In genomic region chr7:57050906-57051635, GRCm38 (mm10) we compare ENCODE assay signal across 22 mouse cellular contexts.
A peak's percentile ranks its signal among the peaks of the same experiment; 100 is the strongest.
DNase-seq lines count a peak whose midpoint lies in the region; ATAC-seq and TF ChIP-seq lines count a peak whose summit lies in the region.
"Had no signal": no experiment of that assay in that cellular context is flagged by ENCODE, and none has a peak within 500 bp of the region (broad histone marks: within the 10 kb centered on the region; RNA-seq: fewer than 3 reads in every experiment).

No protein-coding gene starts in this region.

- peaks cover 3% of the 10 kb centered on the region; the same call in 1 of the 2 replicates for H3K4me1 ChIP-seq in hindbrain, embryonic 13.5 days (replicated peaks)
- no peaks in the 10 kb centered on the region for H3K4me1 ChIP-seq in hindbrain, embryonic 12.5 days
- H3K4me1 ChIP-seq in forebrain, embryonic 16.5 days (replicated peaks; ENCODE audit: control insufficient read depth, insufficient read depth, low read length): 0 out of 2 replicates have a peak, but pooled peaks cover 3% of the 10 kb centered on the region
- H3K4me1 ChIP-seq in midbrain, embryonic 16.5 days (ENCODE audit: control insufficient read depth, insufficient read depth, low read length): peaks cover 3% of the 10 kb centered on the region; the same call in 1 of the 2 replicates
- H3K4me1 ChIP-seq: limb, embryonic 10.5 days; megakaryocyte, embryonic 14.5 days had no signal

- TF ChIP-seq CTCF in brain, embryonic 14.5 days (IDR thresholded peaks at IDR 0.05; ENCODE audit: borderline replicate concordance, extremely low read depth, insufficient read depth, insufficient read length): no peak
- no peak for TF ChIP-seq CTCF in left cerebral cortex, adult 2 months (IDR thresholded peaks at IDR 0.05)

- WGBS in hindbrain, embryonic 13.5 days: 58% methylated on average over 1 of the region's 1 CpGs
- 65% methylated on average over 1 of the region's 1 CpGs for WGBS in hindbrain, embryonic 12.5 days
- 41% methylated on average over 1 of the region's 1 CpGs for WGBS in forebrain, embryonic 16.5 days
- 46% methylated on average over 1 of the region's 1 CpGs for WGBS in midbrain, embryonic 16.5 days

- TF ChIP-seq POLR2A in brain, embryonic 14.5 days (IDR thresholded peaks at IDR 0.05; ENCODE audit: borderline replicate concordance, extremely low read depth, insufficient read depth, insufficient read length, poor library complexity, severe bottlenecking): no peak

- no peaks in the 10 kb centered on the region for H3K27me3 ChIP-seq in hindbrain, embryonic 13.5 days
- H3K27me3 ChIP-seq in hindbrain, embryonic 12.5 days: no peaks in the 10 kb centered on the region
- no peaks in the 10 kb centered on the region for H3K27me3 ChIP-seq in forebrain, embryonic 16.5 days (replicated peaks; ENCODE audit: control insufficient read depth, insufficient read depth, low read length)
- no peaks in the 10 kb centered on the region for H3K27me3 ChIP-seq in midbrain, embryonic 16.5 days (ENCODE audit: control insufficient read depth, insufficient read depth, low read depth, low read length)
- H3K27me3 ChIP-seq: megakaryocyte, embryonic 14.5 days had no signal

- no peak overlapping the region for H3K4me2 ChIP-seq in hindbrain, embryonic 13.5 days
- H3K4me2 ChIP-seq in hindbrain, embryonic 12.5 days (replicated peaks): no peak overlapping the region
- no peak overlapping the region for H3K4me2 ChIP-seq in forebrain, embryonic 16.5 days (ENCODE audit: low read length)
- no peak overlapping the region for H3K4me2 ChIP-seq in midbrain, embryonic 16.5 days (ENCODE audit: low read length)

- no peak overlapping the region for H3K9ac ChIP-seq in hindbrain, embryonic 13.5 days
- no peak overlapping the region for H3K9ac ChIP-seq in hindbrain, embryonic 12.5 days
- no peak overlapping the region for H3K9ac ChIP-seq in forebrain, embryonic 16.5 days (replicated peaks; ENCODE audit: low read depth, low read length)
- H3K9ac ChIP-seq in midbrain, embryonic 16.5 days (ENCODE audit: low read depth, low read length): no peak overlapping the region
- H3K9ac ChIP-seq: liver, postnatal 0 days had no signal

- intact Hi-C loops in left cerebral cortex, adult 2 months (cut with DNase I): no loop called here
- intact Hi-C loops in left cerebral cortex, postnatal 4 days (cut with DNase I): no loop called here

- H3K36me3 ChIP-seq in hindbrain, embryonic 13.5 days: no peaks in the 10 kb centered on the region
- no peaks in the 10 kb centered on the region for H3K36me3 ChIP-seq in hindbrain, embryonic 12.5 days
- H3K36me3 ChIP-seq in forebrain, embryonic 16.5 days (ENCODE audit: control insufficient read depth, insufficient read depth): no peaks in the 10 kb centered on the region
- no peaks in the 10 kb centered on the region for H3K36me3 ChIP-seq in midbrain, embryonic 16.5 days (ENCODE audit: control insufficient read depth, insufficient read depth, low read length)
- H3K36me3 ChIP-seq: limb, embryonic 10.5 days had no signal

- no peak overlapping the region for H3K4me3 ChIP-seq in hindbrain, embryonic 13.5 days
- H3K4me3 ChIP-seq in hindbrain, embryonic 12.5 days: no peak overlapping the region
- H3K4me3 ChIP-seq in forebrain, embryonic 16.5 days (replicated peaks; ENCODE audit: low read length): no peak overlapping the region
- H3K4me3 ChIP-seq in midbrain, embryonic 16.5 days (ENCODE audit: low read depth, low read length): no peak overlapping the region
- no peak overlapping the region for H3K4me3 ChIP-seq in left cerebral cortex, adult 2 months
- H3K4me3 ChIP-seq: layer of hippocampus, adult 2 months; limb, embryonic 10.5 days; megakaryocyte, embryonic 14.5 days had no signal

- DNase-seq in brain, embryonic 14.5 days (ENCODE audit: low read depth): peak; percentile 66
- DNase-seq in left cerebral cortex, adult 2 months (ENCODE audit: extremely low spot score in 1 of 2, low spot score in 2 of 2): no peak
- no peak for DNase-seq in left cerebral cortex, postnatal 4 days
- DNase-seq in cerebellum, postnatal 14 days: no peak
- DNase-seq: adrenal gland, postnatal 36 days; B cell, adult 2 months; cerebellum, adult 9-11 months; embryo, embryonic 11 days; kidney, postnatal 10 days; liver, postnatal 0 days; lung, postnatal 10 days; retina, postnatal 1 day; right cerebral cortex, postnatal 4 days; thymus, postnatal 14 days had no signal

- H3K27ac ChIP-seq in hindbrain, embryonic 13.5 days: no peak overlapping the region
- H3K27ac ChIP-seq in hindbrain, embryonic 12.5 days: no peak overlapping the region
- no peak overlapping the region for H3K27ac ChIP-seq in forebrain, embryonic 16.5 days (ENCODE audit: low read length)
- peak overlapping the region; percentile 68; the same call in 1 of the 2 replicates for H3K27ac ChIP-seq in midbrain, embryonic 16.5 days (ENCODE audit: low read length)
- no peak overlapping the region for H3K27ac ChIP-seq in left cerebral cortex, adult 2 months
- H3K27ac ChIP-seq: layer of hippocampus, adult 2 months; limb, embryonic 10.5 days had no signal

- peak; percentile 86 for ATAC-seq in hindbrain, embryonic 13.5 days (ENCODE audit: low FRiP score)
- ATAC-seq in hindbrain, embryonic 12.5 days (ENCODE audit: low FRiP score): no peak; the same call in none of the 2 replicates
- ATAC-seq in forebrain, embryonic 16.5 days: peak; percentile 75
- ATAC-seq in midbrain, embryonic 16.5 days: peak; percentile 94
- ATAC-seq: intestine, postnatal 0 days; liver, postnatal 0 days had no signal

- no peaks in the 10 kb centered on the region for H3K9me3 ChIP-seq in hindbrain, embryonic 13.5 days
- no peaks in the 10 kb centered on the region for H3K9me3 ChIP-seq in hindbrain, embryonic 12.5 days (replicated peaks)
- no peaks in the 10 kb centered on the region for H3K9me3 ChIP-seq in forebrain, embryonic 16.5 days (ENCODE audit: control insufficient read depth, low read length)
- H3K9me3 ChIP-seq in midbrain, embryonic 16.5 days (replicated peaks; ENCODE audit: control insufficient read depth, low read length, poor library complexity, severe bottlenecking): no peaks in the 10 kb centered on the region
- H3K9me3 ChIP-seq: limb, embryonic 10.5 days had no signal
